Mouse (Mus musculus): ENCODE data around the gene Acp6. TPM values are rescaled to one million over a fixed set of nuclear protein-coding genes. Genes with fewer than 3 reads are reported as not detected.
A peak's percentile ranks its signal among the peaks of the same experiment; 100 is the strongest.

The Acp6 gene
- polyA plus RNA-seq, 1 experiment, result 45.2 TPM

DNA sequence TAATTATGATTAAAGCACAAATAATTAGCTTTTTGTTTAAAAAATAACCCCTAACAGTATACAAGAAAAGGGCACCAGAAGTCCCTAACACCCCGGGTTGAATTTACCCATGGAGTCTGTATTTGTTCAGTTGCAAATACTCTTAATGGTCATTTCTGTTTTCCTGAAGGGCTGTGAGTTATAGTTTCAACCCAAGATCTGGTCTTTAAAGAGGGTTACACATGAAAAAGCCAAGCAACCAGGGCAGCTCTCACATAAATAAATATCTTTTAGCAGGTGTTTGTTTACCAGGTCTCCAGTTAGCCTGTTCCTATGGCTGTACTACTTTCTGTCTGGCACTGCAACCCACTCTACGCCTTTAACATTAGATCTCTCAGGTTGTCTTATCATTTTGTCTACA is 1.4 kb downstream of the Acp6 start:
- peak overlapping the region; percentile 83 for H3K4me2 ChIP-seq (ENCODE audit: low read depth)
- no peaks in the 10 kb centered on the region for H3K36me3 ChIP-seq (ENCODE audit: control insufficient read depth, insufficient read depth)
- peak overlapping the region; percentile 93 for H3K4me3 ChIP-seq
- no peak for TF ChIP-seq CEBPB (IDR thresholded peaks at IDR 0.05; ENCODE audit: insufficient read depth, poor library complexity, severe bottlenecking)
- no peak for TF ChIP-seq SRF (IDR thresholded peaks at IDR 0.05; ENCODE audit: control insufficient read depth, insufficient read length, low read depth)
- TF ChIP-seq MYOD1 (IDR thresholded peaks at IDR 0.05; ENCODE audit: control insufficient read depth in 1 of 3, insufficient read length in 2 of 3, low read depth in 2 of 3), result no peak
- no peak for TF ChIP-seq TCF3 (IDR thresholded peaks at IDR 0.05; ENCODE audit: insufficient read length, low read depth)
- no peak for TF ChIP-seq MAX (IDR thresholded peaks at IDR 0.05; ENCODE audit: low read depth)
- TF ChIP-seq REST (IDR thresholded peaks at IDR 0.05; ENCODE audit: insufficient read depth, insufficient read length), result no peak
- no peak for TF ChIP-seq USF1 (IDR thresholded peaks at IDR 0.05; ENCODE audit: low read depth)
- no peak for TF ChIP-seq MYOG (IDR thresholded peaks at IDR 0.05; ENCODE audit: control insufficient read depth in 1 of 3, insufficient read depth in 1 of 3, insufficient read length in 2 of 3, low read depth in 2 of 3)
- TF ChIP-seq POLR2AphosphoS2 (IDR thresholded peaks at IDR 0.05; ENCODE audit: insufficient read length, low read depth), result no peak
- TF ChIP-seq POLR2A (IDR thresholded peaks at IDR 0.05; ENCODE audit: insufficient read length, low read depth), result no peak
- TF ChIP-seq TCF12 (IDR thresholded peaks at IDR 0.05; ENCODE audit: insufficient read depth, poor library complexity, severe bottlenecking), result no peak
- TF ChIP-seq E2F4 (IDR thresholded peaks at IDR 0.05; ENCODE audit: insufficient read depth), result no peak
- H3ac ChIP-seq (ENCODE audit: control insufficient read depth, insufficient read length), result no peak overlapping the region
- no peaks in the 10 kb centered on the region for H3K27me3 ChIP-seq (ENCODE audit: control insufficient read depth, insufficient read depth, insufficient read length)
- H3K79me2 ChIP-seq (ENCODE audit: control insufficient read depth, insufficient read depth), result peaks cover 4% of the 10 kb centered on the region

DNA sequence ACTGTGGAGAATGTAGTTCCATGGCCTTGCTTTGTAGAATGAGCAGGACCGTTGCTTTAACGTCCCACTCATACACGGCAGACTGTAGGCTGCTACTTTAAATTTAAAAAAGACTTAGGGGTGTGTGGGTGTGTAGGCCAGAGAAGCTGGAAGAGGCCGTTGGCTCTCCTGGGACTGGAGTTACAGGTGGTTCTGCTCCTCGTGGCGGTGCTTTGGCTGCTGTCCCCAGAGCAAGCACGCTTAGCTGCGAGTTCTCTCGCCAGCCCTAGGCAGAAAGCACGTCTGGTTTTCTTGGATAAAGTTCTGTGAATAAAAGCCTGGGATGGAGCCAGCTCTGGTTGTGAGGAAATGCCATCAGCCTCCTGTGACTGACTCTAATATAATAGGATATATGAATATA is 2.3 kb downstream of the Acp6 start:
- no peak overlapping the region for H3K4me3 ChIP-seq
- TF ChIP-seq TCF3 (IDR thresholded peaks at IDR 0.05; ENCODE audit: insufficient read length, low read depth) (no peak), USF1 (IDR thresholded peaks at IDR 0.05; ENCODE audit: low read depth) (no peak), TCF12 (IDR thresholded peaks at IDR 0.05; ENCODE audit: insufficient read depth, poor library complexity, severe bottlenecking) (no peak), REST (IDR thresholded peaks at IDR 0.05; ENCODE audit: insufficient read depth, insufficient read length) (no peak), CEBPB (IDR thresholded peaks at IDR 0.05; ENCODE audit: insufficient read depth, poor library complexity, severe bottlenecking) (no peak), POLR2A (IDR thresholded peaks at IDR 0.05; ENCODE audit: insufficient read length, low read depth) (no peak), E2F4 (IDR thresholded peaks at IDR 0.05; ENCODE audit: insufficient read depth) (no peak)

DNA sequence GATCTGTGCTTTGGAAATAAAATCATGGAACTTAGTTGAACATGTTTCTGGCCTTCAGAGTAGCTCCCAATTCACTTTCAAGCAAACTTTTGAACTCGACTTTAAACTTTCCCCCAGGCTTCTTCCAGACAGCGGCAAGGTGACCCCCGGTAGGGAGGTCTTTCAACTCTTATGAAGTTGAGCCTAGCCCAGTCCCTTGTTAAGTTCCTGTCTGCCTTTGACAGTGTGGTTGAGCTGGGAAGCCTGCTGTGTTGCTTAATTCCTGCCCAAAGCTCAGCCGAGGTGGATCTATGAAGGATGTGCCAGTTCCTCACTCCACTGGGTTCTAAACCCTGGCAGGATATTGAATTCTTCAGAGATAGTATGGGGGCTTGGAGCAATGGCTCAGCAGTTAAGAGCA is 3.2 kb downstream of the Acp6 start:
- Histone ChIP-seq H3K27me3 (ENCODE audit: control insufficient read depth, insufficient read depth, insufficient read length) (no peaks in the 10 kb centered on the region), H3K36me3 (ENCODE audit: control insufficient read depth, insufficient read depth) (no peaks in the 10 kb centered on the region), H3K79me2 (ENCODE audit: control insufficient read depth, insufficient read depth) (peaks cover 4% of the 10 kb centered on the region), H3ac (ENCODE audit: control insufficient read depth, insufficient read length) (no peak overlapping the region), H3K4me3 (no peak overlapping the region), H3K4me2 (ENCODE audit: low read depth) (no peak overlapping the region)
- TF ChIP-seq SRF (IDR thresholded peaks at IDR 0.05; ENCODE audit: control insufficient read depth, insufficient read length, low read depth) (no peak), MAX (IDR thresholded peaks at IDR 0.05; ENCODE audit: low read depth) (no peak), TCF3 (IDR thresholded peaks at IDR 0.05; ENCODE audit: insufficient read length, low read depth) (no peak), POLR2A (IDR thresholded peaks at IDR 0.05; ENCODE audit: insufficient read length, low read depth) (no peak), REST (IDR thresholded peaks at IDR 0.05; ENCODE audit: insufficient read depth, insufficient read length) (no peak), E2F4 (IDR thresholded peaks at IDR 0.05; ENCODE audit: insufficient read depth) (no peak), POLR2AphosphoS2 (IDR thresholded peaks at IDR 0.05; ENCODE audit: insufficient read length, low read depth) (no peak), CEBPB (IDR thresholded peaks at IDR 0.05; ENCODE audit: insufficient read depth, poor library complexity, severe bottlenecking) (no peak), MYOD1 (IDR thresholded peaks at IDR 0.05; ENCODE audit: control insufficient read depth in 1 of 3, insufficient read length in 2 of 3, low read depth in 2 of 3) (no peak), MYOG (IDR thresholded peaks at IDR 0.05; ENCODE audit: control insufficient read depth in 1 of 3, insufficient read depth in 1 of 3, insufficient read length in 2 of 3, low read depth in 2 of 3) (no peak), TCF12 (IDR thresholded peaks at IDR 0.05; ENCODE audit: insufficient read depth, poor library complexity, severe bottlenecking) (no peak), USF1 (IDR thresholded peaks at IDR 0.05; ENCODE audit: low read depth) (no peak)

More for the DNA sequence above, 2.3 kb downstream of the Acp6 start:
- H3K4me2 ChIP-seq (ENCODE audit: low read depth), result peak overlapping the region; percentile 83
- no peaks in the 10 kb centered on the region for H3K36me3 ChIP-seq (ENCODE audit: control insufficient read depth, insufficient read depth)
- no peak overlapping the region for H3ac ChIP-seq (ENCODE audit: control insufficient read depth, insufficient read length)
- H3K79me2 ChIP-seq (ENCODE audit: control insufficient read depth, insufficient read depth), result peaks cover 4% of the 10 kb centered on the region
- H3K27me3 ChIP-seq (ENCODE audit: control insufficient read depth, insufficient read depth, insufficient read length), result no peaks in the 10 kb centered on the region

DNA sequence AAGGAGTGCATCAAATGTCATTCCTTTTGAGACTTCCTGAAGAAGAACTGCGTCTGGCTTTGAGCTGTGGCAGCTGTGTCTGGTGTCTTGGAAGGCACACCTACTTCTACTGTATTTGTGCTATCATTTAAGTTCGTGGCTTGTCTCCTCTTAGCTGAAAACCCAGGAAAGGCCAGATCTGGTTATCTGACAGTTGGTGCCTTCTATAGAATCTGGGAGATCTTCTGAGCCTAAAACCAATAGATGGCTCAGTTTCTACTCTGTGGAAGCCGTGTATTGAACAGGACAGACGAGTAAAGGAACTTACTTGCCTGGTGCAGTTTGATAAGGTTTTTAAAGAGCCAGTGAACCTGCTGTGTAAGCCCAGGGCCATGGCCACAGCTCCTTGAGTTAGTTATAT is 5.9 kb downstream of the Acp6 start:
- peaks cover 1% of the 10 kb centered on the region for H3K36me3 ChIP-seq (ENCODE audit: control insufficient read depth, insufficient read depth)
- no peak overlapping the region for H3K4me2 ChIP-seq (ENCODE audit: low read depth)
- no peak overlapping the region for H3K4me3 ChIP-seq
- peaks cover 4% of the 10 kb centered on the region for H3K79me2 ChIP-seq (ENCODE audit: control insufficient read depth, insufficient read depth)
- H3K27me3 ChIP-seq (ENCODE audit: control insufficient read depth, insufficient read depth, insufficient read length), result no peaks in the 10 kb centered on the region
- TF ChIP-seq USF1 (IDR thresholded peaks at IDR 0.05; ENCODE audit: low read depth) (no peak), MAX (IDR thresholded peaks at IDR 0.05; ENCODE audit: low read depth) (no peak), MYOD1 (IDR thresholded peaks at IDR 0.05; ENCODE audit: control insufficient read depth in 1 of 3, insufficient read length in 2 of 3, low read depth in 2 of 3) (no peak), REST (IDR thresholded peaks at IDR 0.05; ENCODE audit: insufficient read depth, insufficient read length) (no peak), MYOG (IDR thresholded peaks at IDR 0.05; ENCODE audit: control insufficient read depth in 1 of 3, insufficient read depth in 1 of 3, insufficient read length in 2 of 3, low read depth in 2 of 3) (no peak), SRF (IDR thresholded peaks at IDR 0.05; ENCODE audit: control insufficient read depth, insufficient read length, low read depth) (no peak), TCF12 (IDR thresholded peaks at IDR 0.05; ENCODE audit: insufficient read depth, poor library complexity, severe bottlenecking) (no peak), TCF3 (IDR thresholded peaks at IDR 0.05; ENCODE audit: insufficient read length, low read depth) (no peak), POLR2A (IDR thresholded peaks at IDR 0.05; ENCODE audit: insufficient read length, low read depth) (no peak), E2F4 (IDR thresholded peaks at IDR 0.05; ENCODE audit: insufficient read depth) (no peak), POLR2AphosphoS2 (IDR thresholded peaks at IDR 0.05; ENCODE audit: insufficient read length, low read depth) (no peak), CEBPB (IDR thresholded peaks at IDR 0.05; ENCODE audit: insufficient read depth, poor library complexity, severe bottlenecking) (no peak)
- no peak overlapping the region for H3ac ChIP-seq (ENCODE audit: control insufficient read depth, insufficient read length)

Data from myocyte (in vitro differentiated cells).